Mouse (Mus musculus): ENCODE results near the gene Tnfrsf19. TPM values are rescaled to one million over a fixed set of nuclear protein-coding genes. Genes with fewer than 3 reads are reported as not detected.

Gene Tnfrsf19
- polyA plus RNA-seq, 1 experiment from 2014 or later, result 46.9 TPM

DNA sequence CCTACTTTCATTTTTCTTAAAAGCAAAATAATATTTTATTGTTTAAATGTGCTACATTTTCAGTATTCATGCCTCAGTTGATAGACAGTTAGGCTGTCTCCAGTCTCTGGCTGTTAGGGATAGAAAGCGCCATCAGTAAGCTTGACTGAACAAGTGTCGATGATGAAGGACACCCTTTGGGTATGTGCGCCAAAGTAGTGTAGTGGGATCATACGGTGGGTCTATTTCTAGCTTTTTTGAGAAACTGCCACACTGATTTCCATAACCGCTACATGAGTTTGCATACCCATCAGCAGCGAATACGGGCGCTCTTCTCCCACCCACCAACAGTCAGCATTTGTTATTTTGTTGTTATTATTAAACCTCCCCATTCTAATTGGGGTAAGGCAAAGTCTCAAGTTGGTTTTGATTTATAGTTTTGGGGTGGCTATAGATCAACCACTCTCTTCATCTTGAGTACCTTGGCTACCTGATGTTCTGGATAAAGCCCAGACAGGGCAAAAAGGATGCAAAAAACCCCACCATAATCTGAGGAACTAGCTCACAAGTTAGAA, 34.6 kb downstream of the Tnfrsf19 start:
- Histone ChIP-seq H3K36me3 (ENCODE audit: control insufficient read depth, insufficient read depth, low read length) (no peaks in the 10 kb centered on the region), H3K27me3 (ENCODE audit: control insufficient read depth, insufficient read depth, low read length) (no peaks in the 10 kb centered on the region; the same call in 1 of the 2 replicates), H3K27ac (replicated peaks; ENCODE audit: low read depth, low read length) (no peak overlapping the region), H3K9me3 (ENCODE audit: control insufficient read depth, low read length) (no peaks in the 10 kb centered on the region), H3K4me2 (ENCODE audit: low read length) (peak overlapping the region; percentile 45; the same call in 1 of the 2 replicates), H3K4me3 (replicated peaks; ENCODE audit: low read depth, low read length) (no peak overlapping the region), H3K9ac (replicated peaks; ENCODE audit: low read length) (no peak overlapping the region), H3K4me1 (ENCODE audit: control insufficient read depth, insufficient read depth, low read length) (peaks cover 14% of the 10 kb centered on the region; the same call in 1 of the 2 replicates)
- ATAC-seq (ENCODE audit: low FRiP score, low TSS enrichment), result no peak
- DNase-seq, result no peak
- 48% methylated on average over 8 of the region's 8 CpGs for WGBS

DNA sequence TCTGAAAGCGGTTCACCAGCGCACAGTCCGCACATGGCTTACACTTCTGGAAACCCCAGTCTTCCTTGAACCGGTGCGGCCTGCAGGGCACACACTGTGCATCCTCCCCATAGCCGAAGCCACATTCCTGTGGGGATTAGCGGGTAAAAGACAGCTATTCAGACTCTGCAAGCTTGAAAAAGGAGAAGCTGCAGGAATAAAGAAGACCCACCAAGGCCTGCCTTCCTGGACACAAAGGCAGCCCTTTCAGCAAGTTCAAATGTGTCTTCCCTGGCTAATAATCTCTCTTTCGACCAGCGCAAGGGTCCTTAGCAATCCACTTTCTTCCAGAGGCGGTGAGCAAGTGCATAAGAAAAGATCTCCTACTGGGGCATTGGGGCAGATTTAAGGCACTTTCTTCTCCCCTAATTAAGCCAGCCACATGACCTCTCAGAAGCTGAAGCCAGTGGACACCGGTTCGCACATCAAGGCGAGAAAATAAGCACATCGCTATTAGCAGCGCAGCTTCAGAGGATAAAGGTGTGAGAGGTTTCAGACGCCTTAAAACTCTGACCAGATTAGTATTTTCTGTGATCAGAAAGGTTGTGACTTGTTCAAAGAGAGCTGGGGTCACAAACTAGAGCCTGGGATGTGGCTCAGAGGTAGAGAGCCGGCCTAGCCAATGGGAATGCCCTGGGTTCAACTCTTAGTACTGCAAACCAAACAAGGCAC, 41.0 kb downstream of the Tnfrsf19 start:
- Histone ChIP-seq H3K4me2 (ENCODE audit: low read length) (no peak overlapping the region), H3K27ac (replicated peaks; ENCODE audit: low read depth, low read length) (peak overlapping the region; percentile 39; the same call in 1 of the 2 replicates), H3K9me3 (ENCODE audit: control insufficient read depth, low read length) (no peaks in the 10 kb centered on the region), H3K36me3 (ENCODE audit: control insufficient read depth, insufficient read depth, low read length) (no peaks in the 10 kb centered on the region), H3K9ac (replicated peaks; ENCODE audit: low read length) (peak overlapping the region; percentile 12; the same call in 1 of the 2 replicates), H3K4me1 (ENCODE audit: control insufficient read depth, insufficient read depth, low read length) (peaks cover 9% of the 10 kb centered on the region), H3K27me3 (ENCODE audit: control insufficient read depth, insufficient read depth, low read length) (no peaks in the 10 kb centered on the region; the same call in 1 of the 2 replicates), H3K4me3 (replicated peaks; ENCODE audit: low read depth, low read length) (no peak overlapping the region)
- peak; percentile 52 for DNase-seq
- WGBS, result 6% methylated on average over 17 of the region's 17 CpGs
- ATAC-seq (ENCODE audit: low FRiP score, low TSS enrichment), result no peak; the same call in 1 of the 2 replicates

DNA sequence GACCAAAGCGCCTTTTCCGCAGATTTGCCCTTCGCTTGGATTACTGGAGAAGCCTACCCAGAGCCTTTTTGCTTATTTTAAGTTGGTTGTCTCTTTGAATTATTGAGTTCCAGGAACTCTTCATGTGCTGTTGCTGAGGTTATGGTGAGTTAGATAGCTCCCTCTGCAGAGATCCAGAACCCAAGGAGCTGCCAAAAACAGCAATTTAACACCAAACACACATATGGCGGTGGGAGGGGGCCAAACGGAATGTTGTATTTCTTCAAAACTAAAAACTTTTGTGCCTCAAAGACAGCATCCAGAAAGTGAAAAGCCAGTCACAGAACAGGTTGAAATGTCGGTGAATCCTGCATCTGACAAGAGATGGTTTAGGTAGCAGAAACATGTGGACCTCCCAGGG, 42.6 kb downstream of the Tnfrsf19 start:
- Histone ChIP-seq H3K27me3 (ENCODE audit: control insufficient read depth, insufficient read depth, low read length) (no peaks in the 10 kb centered on the region; the same call in 1 of the 2 replicates), H3K4me3 (replicated peaks; ENCODE audit: low read depth, low read length) (no peak overlapping the region), H3K36me3 (ENCODE audit: control insufficient read depth, insufficient read depth, low read length) (no peaks in the 10 kb centered on the region), H3K4me2 (ENCODE audit: low read length) (no peak overlapping the region), H3K27ac (replicated peaks; ENCODE audit: low read depth, low read length) (no peak overlapping the region), H3K9me3 (ENCODE audit: control insufficient read depth, low read length) (no peaks in the 10 kb centered on the region), H3K9ac (replicated peaks; ENCODE audit: low read length) (no peak overlapping the region), H3K4me1 (ENCODE audit: control insufficient read depth, insufficient read depth, low read length) (peaks cover 9% of the 10 kb centered on the region)
- no peak for DNase-seq
- no peak for ATAC-seq (ENCODE audit: low FRiP score, low TSS enrichment)
- 88% methylated on average over 6 of the region's 6 CpGs for WGBS

- no peak overlapping the region for H3K4me3 ChIP-seq (replicated peaks; ENCODE audit: low read depth, low read length)
- WGBS, result 87% methylated on average over 5 of the region's 5 CpGs
- no peaks in the 10 kb centered on the region for H3K9me3 ChIP-seq (ENCODE audit: control insufficient read depth, low read length)
- H3K9ac ChIP-seq (replicated peaks; ENCODE audit: low read length), result no peak overlapping the region
- H3K4me2 ChIP-seq (ENCODE audit: low read length), result no peak overlapping the region
- H3K27ac ChIP-seq (replicated peaks; ENCODE audit: low read depth, low read length), result no peak overlapping the region
- DNase-seq, result no peak
- no peaks in the 10 kb centered on the region for H3K36me3 ChIP-seq (ENCODE audit: control insufficient read depth, insufficient read depth, low read length)
- ATAC-seq (ENCODE audit: low FRiP score, low TSS enrichment), result no peak
- peaks cover 2% of the 10 kb centered on the region for H3K4me1 ChIP-seq (ENCODE audit: control insufficient read depth, insufficient read depth, low read length)
- no peaks in the 10 kb centered on the region; the same call in 1 of the 2 replicates for H3K27me3 ChIP-seq (ENCODE audit: control insufficient read depth, insufficient read depth, low read length)
These were observed 46.2 kb downstream of the Tnfrsf19 start for GRCm38 (mm10) chr14:61000072-61000471.

- H3K27ac ChIP-seq (replicated peaks; ENCODE audit: low read depth, low read length), result no peak overlapping the region
- H3K4me1 ChIP-seq (ENCODE audit: control insufficient read depth, insufficient read depth, low read length), result no peaks in the 10 kb centered on the region
- no peak overlapping the region for H3K9ac ChIP-seq (replicated peaks; ENCODE audit: low read length)
- no peak for DNase-seq
- no peaks in the 10 kb centered on the region for H3K27me3 ChIP-seq (ENCODE audit: control insufficient read depth, insufficient read depth, low read length)
- no peak overlapping the region for H3K4me3 ChIP-seq (replicated peaks; ENCODE audit: low read depth, low read length)
- no peak for ATAC-seq (ENCODE audit: low FRiP score, low TSS enrichment)
- no peaks in the 10 kb centered on the region for H3K36me3 ChIP-seq (ENCODE audit: control insufficient read depth, insufficient read depth, low read length)
- WGBS, result 83% methylated on average over 6 of the region's 6 CpGs
- no peaks in the 10 kb centered on the region for H3K9me3 ChIP-seq (ENCODE audit: control insufficient read depth, low read length)
- H3K4me2 ChIP-seq (ENCODE audit: low read length), result no peak overlapping the region
These were observed 49.7 kb downstream of the Tnfrsf19 start for GRCm38 (mm10) chr14:60996556-60996955.

GRCm38 (mm10) chr14:60993506-60993905, 52.8 kb downstream of the Tnfrsf19 start:
- H3K9me3 ChIP-seq (ENCODE audit: control insufficient read depth, low read length), result no peaks in the 10 kb centered on the region
- DNase-seq (no peak), ATAC-seq (ENCODE audit: low FRiP score, low TSS enrichment) (no peak)
- H3K4me1 ChIP-seq (ENCODE audit: control insufficient read depth, insufficient read depth, low read length), result peaks cover 3% of the 10 kb centered on the region; the same call in 1 of the 2 replicates
- H3K9ac ChIP-seq (replicated peaks; ENCODE audit: low read length), result no peak overlapping the region
- no peak overlapping the region for H3K4me3 ChIP-seq (replicated peaks; ENCODE audit: low read depth, low read length)
- H3K27me3 ChIP-seq (ENCODE audit: control insufficient read depth, insufficient read depth, low read length), result no peaks in the 10 kb centered on the region
- H3K36me3 ChIP-seq (ENCODE audit: control insufficient read depth, insufficient read depth, low read length), result no peaks in the 10 kb centered on the region
- no peak overlapping the region for H3K4me2 ChIP-seq (ENCODE audit: low read length)
- no peak overlapping the region for H3K27ac ChIP-seq (replicated peaks; ENCODE audit: low read depth, low read length)
- 77% methylated on average over 10 of the region's 10 CpGs for WGBS

DNA sequence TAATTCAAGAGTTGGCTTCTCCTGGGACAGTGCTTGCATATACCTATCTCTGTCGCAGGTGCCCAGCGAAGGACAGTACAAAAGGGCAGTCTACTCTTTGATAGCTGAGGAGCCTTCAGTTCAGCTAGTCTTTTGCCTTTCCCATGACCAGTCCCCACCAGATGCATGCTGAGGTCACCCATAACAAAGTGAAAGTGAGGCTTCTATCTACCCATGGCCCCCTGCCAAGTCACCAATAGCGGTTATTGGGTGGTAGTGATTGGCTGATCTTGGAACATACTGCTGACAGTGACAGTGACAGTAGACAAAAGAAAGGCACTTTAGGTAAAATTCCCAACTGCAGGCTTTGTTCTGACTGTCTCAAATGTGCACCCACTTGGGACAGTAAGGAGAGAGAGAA, 53.2 kb downstream of the Tnfrsf19 start:
- no peak overlapping the region for H3K9ac ChIP-seq (replicated peaks; ENCODE audit: low read length)
- no peaks in the 10 kb centered on the region for H3K27me3 ChIP-seq (ENCODE audit: control insufficient read depth, insufficient read depth, low read length)
- no peak overlapping the region for H3K4me2 ChIP-seq (ENCODE audit: low read length)
- 84% methylated on average over 3 of the region's 3 CpGs for WGBS
- DNase-seq (no peak), ATAC-seq (ENCODE audit: low FRiP score, low TSS enrichment) (no peak)
- no peaks in the 10 kb centered on the region for H3K9me3 ChIP-seq (ENCODE audit: control insufficient read depth, low read length)
- no peak overlapping the region for H3K27ac ChIP-seq (replicated peaks; ENCODE audit: low read depth, low read length)
- H3K4me3 ChIP-seq (replicated peaks; ENCODE audit: low read depth, low read length), result no peak overlapping the region
- no peaks in the 10 kb centered on the region for H3K36me3 ChIP-seq (ENCODE audit: control insufficient read depth, insufficient read depth, low read length)
- peaks cover 7% of the 10 kb centered on the region; the same call in 1 of the 2 replicates for H3K4me1 ChIP-seq (ENCODE audit: control insufficient read depth, insufficient read depth, low read length)

- Histone ChIP-seq H3K36me3 (ENCODE audit: control insufficient read depth, insufficient read depth, low read length) (no peaks in the 10 kb centered on the region), H3K4me3 (replicated peaks; ENCODE audit: low read depth, low read length) (no peak overlapping the region), H3K9me3 (ENCODE audit: control insufficient read depth, low read length) (no peaks in the 10 kb centered on the region), H3K4me1 (ENCODE audit: control insufficient read depth, insufficient read depth, low read length) (peaks cover 7% of the 10 kb centered on the region), H3K27ac (replicated peaks; ENCODE audit: low read depth, low read length) (no peak overlapping the region), H3K27me3 (ENCODE audit: control insufficient read depth, insufficient read depth, low read length) (no peaks in the 10 kb centered on the region), H3K9ac (replicated peaks; ENCODE audit: low read length) (no peak overlapping the region), H3K4me2 (ENCODE audit: low read length) (no peak overlapping the region)
- DNase-seq (no peak), ATAC-seq (ENCODE audit: low FRiP score, low TSS enrichment) (no peak)
- 60% methylated on average over 4 of the region's 4 CpGs for WGBS
These were observed 54.1 kb downstream of the Tnfrsf19 start for GRCm38 (mm10) chr14:60992144-60992543.

GRCm38 (mm10) chr14:60988228-60988627, 58.1 kb downstream of the Tnfrsf19 start:
- Histone ChIP-seq H3K4me3 (replicated peaks; ENCODE audit: low read depth, low read length) (no peak overlapping the region), H3K36me3 (ENCODE audit: control insufficient read depth, insufficient read depth, low read length) (no peaks in the 10 kb centered on the region), H3K9ac (replicated peaks; ENCODE audit: low read length) (no peak overlapping the region), H3K4me1 (ENCODE audit: control insufficient read depth, insufficient read depth, low read length) (peaks cover 7% of the 10 kb centered on the region), H3K27ac (replicated peaks; ENCODE audit: low read depth, low read length) (no peak overlapping the region), H3K4me2 (ENCODE audit: low read length) (no peak overlapping the region), H3K9me3 (ENCODE audit: control insufficient read depth, low read length) (no peaks in the 10 kb centered on the region), H3K27me3 (ENCODE audit: control insufficient read depth, insufficient read depth, low read length) (no peaks in the 10 kb centered on the region)
- no peak for ATAC-seq (ENCODE audit: low FRiP score, low TSS enrichment)
- peak; percentile 53 for DNase-seq
- 31% methylated on average over 6 of the region's 6 CpGs for WGBS
